Mouse (Mus musculus): ENCODE results near the gene Lcor. TPM values are rescaled to one million over a fixed set of nuclear protein-coding genes. Genes with fewer than 3 reads are reported as not detected.

Gene Lcor
- polyA plus RNA-seq, 1 experiment = not detected

DNA sequence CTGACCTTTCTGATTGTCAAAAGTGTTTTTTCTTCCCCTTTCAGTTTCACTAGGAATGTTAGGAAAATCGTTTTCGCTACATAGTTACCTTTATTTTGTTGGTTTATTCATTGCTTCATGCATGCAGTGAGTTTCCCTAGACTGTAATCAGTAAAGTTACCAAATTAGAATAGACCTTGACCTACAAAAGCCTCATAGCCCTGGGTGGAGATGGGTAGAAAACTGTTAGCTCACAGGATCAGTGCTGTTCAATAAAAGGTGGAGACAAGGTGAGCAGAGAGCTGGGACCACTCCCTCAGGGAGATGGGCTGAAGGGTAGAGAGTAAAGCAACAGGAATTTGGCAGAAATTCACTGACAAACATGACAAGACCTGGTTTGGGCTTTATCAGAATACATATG, 91.3 kb downstream of the Lcor start:
- H3K4me3 ChIP-seq (ENCODE audit: insufficient read depth, low read depth, low read length) = no peak overlapping the region
- no peaks in the 10 kb centered on the region for H3K4me1 ChIP-seq (ENCODE audit: control insufficient read depth, insufficient read depth, low read length)
- TF ChIP-seq POLR2A (IDR thresholded peaks at IDR 0.05; ENCODE audit: insufficient read depth, low read depth, low read length) (no peak), CTCF (IDR thresholded peaks at IDR 0.05; ENCODE audit: insufficient read depth, low read depth, low read length) (no peak)
- WGBS = 85% methylated on average over 2 of the region's 2 CpGs
- no peak overlapping the region for H3K27ac ChIP-seq (ENCODE audit: insufficient read depth, low read depth, low read length)

DNA sequence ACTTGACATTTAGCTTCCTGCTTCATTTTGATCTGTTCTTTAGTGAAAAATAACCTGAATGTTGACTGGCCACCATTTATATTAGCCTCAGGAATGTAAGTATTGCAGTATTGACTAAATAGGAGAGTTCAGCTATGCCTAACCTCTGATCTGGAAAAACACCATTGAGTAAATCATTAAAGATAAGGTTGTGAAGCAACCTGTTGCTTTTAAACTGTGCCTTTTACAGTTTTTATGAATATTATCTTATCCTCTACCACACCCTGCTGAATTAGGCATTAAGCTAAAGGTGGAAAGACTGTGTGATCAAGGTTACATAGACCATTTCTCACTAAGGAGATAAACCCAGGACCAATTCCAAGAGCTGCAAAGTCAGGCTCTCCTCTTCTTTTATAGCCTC, 95.1 kb downstream of the Lcor start:
- no peak overlapping the region for H3K4me3 ChIP-seq (ENCODE audit: insufficient read depth, low read depth, low read length)
- no peak overlapping the region for H3K27ac ChIP-seq (ENCODE audit: insufficient read depth, low read depth, low read length)
- TF ChIP-seq CTCF (IDR thresholded peaks at IDR 0.05; ENCODE audit: insufficient read depth, low read depth, low read length) = no peak
- H3K4me1 ChIP-seq (ENCODE audit: control insufficient read depth, insufficient read depth, low read length) = peaks cover 15% of the 10 kb centered on the region

DNA sequence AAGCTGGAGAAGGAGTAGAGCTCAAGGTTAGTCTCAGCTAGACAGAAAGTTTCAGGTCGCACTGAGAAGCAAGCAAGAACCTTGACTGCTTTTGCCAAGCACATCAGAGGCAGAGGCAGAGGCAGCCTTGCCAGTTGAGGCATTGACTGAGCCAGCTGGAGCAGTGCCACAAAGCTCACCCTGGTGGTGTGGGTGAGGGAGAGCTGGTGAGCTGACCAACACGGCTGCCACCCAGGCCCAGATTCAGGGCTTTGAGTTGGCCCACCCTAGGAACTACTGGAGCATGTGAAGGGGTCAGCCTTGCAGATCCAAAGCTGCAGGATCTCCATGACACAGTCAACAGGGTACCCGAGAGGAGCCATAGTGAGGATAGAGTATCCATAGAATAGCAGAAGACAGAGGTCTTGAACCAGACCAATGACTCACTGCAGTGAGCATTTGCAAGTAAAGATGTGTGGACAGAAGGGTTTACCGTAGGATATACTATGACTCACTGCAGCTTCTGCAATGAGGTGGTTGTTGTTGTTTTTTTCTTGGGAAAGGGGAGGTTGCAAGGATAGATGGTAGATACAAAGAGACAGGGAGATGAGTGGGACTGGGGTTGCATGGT, 97.0 kb downstream of the Lcor start:
- WGBS = 51% methylated on average over 4 of the region's 4 CpGs
- TF ChIP-seq CTCF (IDR thresholded peaks at IDR 0.05; ENCODE audit: insufficient read depth, low read depth, low read length) (no peak), POLR2A (IDR thresholded peaks at IDR 0.05; ENCODE audit: insufficient read depth, low read depth, low read length) (no peak)

DNA sequence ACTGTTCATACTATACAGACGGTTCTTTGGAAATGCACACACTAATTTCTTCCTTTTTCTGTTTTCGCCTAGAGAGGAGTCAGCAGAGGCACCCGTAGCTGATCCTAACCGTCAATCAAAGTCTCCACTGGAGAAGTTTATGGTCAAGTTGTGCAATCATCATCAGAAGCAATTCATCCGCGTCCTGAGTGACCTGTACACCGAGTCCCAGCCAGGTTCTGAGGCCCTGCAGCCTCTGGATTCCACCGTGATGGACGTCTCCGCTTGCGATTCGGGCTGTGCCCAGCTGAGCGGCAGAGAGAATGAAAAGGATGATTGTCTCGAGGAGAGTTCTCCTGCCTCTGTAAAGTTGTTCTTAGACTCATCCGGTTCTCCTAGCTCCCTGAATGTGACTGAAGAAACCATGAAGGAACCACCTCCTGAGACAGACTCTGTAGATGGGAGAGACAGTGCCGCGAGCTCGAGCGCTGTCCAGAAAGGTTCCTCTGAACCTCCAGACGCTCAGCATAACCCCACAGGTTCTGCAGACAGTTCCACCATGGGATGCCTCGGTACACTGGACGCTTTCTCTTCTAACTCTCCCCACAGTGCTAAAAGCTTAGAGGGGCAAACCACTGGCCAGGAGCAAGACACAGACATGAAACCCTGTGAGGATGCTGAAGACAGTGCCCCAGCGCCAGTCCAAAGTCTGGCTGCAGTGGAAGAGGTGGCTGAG, 99.4 kb downstream of the Lcor start, which contains the start of gene Gm340:
Gene Gm340 (plus strand): TSS at position 665 of the 715 bp plus-strand sequence.
- 77% methylated on average over 23 of the region's 23 CpGs for WGBS
- Histone ChIP-seq H3K4me3 (ENCODE audit: insufficient read depth, low read depth, low read length) (no peak within 1 kb of the TSS), H3K4me1 (ENCODE audit: control insufficient read depth, insufficient read depth, low read length) (peaks cover 15% of the 10 kb centered on the region), H3K27ac (ENCODE audit: insufficient read depth, low read depth, low read length) (0 out of 2 replicates have a peak within 1 kb of the TSS, but pooled peaks have one; percentile 17)
- TF ChIP-seq POLR2A (IDR thresholded peaks at IDR 0.05; ENCODE audit: insufficient read depth, low read depth, low read length) = no peak
- TF ChIP-seq CTCF (IDR thresholded peaks at IDR 0.05; ENCODE audit: insufficient read depth, low read depth, low read length) = no peak

More for the DNA sequence above, 97.0 kb downstream of the Lcor start:
- Histone ChIP-seq H3K27ac (ENCODE audit: insufficient read depth, low read depth, low read length) (no peak overlapping the region), H3K4me3 (ENCODE audit: insufficient read depth, low read depth, low read length) (no peak overlapping the region), H3K4me1 (ENCODE audit: control insufficient read depth, insufficient read depth, low read length) (peaks cover 15% of the 10 kb centered on the region)

DNA sequence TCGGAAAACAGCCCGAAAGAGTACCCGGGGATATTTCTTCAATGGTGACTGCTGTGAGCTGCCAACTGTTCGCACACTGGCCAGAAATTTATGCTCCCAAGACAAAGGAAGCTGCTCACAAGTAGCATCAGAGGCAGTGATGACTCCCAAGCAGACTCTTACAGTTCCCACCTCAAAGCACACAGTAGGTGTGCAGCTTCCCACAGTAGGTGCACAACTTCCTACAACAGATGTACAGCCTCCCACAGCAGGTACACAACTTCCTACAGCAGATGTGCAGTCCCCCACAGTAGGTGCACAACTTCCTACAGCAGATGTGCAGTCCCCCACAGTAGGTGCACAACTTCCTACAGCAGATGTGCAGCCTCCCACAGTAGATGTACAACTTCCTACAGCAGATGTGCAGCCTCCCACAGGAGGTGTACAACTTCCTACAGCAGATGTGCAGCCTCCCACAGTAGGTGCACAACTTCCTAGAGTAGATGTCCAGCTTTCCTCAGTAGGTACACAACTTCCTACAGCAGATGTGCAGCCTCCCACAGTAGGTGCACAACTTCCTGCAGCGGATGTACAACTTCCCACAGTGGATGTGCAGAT, 100.6 kb downstream of the Lcor start:
- no peak overlapping the region for H3K27ac ChIP-seq (ENCODE audit: insufficient read depth, low read depth, low read length)
- no peak for TF ChIP-seq POLR2A (IDR thresholded peaks at IDR 0.05; ENCODE audit: insufficient read depth, low read depth, low read length)
- TF ChIP-seq CTCF (IDR thresholded peaks at IDR 0.05; ENCODE audit: insufficient read depth, low read depth, low read length) = no peak
- WGBS = 97% methylated on average over 5 of the region's 5 CpGs

DNA sequence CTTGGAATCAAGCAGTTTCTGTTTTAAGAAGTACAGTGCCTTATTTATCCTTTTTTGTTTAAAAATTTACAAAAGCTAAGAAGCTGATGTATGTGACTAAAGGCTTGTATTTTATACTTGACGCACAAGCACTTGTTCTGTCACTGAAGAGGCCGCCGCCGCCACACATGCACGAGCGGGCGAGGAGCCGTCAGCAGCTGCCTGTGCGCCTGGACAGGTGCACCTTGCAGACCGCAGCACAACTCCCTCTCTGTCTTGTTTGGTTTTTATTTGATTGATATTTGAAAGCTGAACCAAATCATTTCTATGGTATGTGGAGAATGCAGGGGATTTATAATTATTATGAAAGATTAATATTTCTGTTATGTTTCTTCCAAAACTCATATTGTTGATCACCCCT, 104.3 kb downstream of the Lcor start:
- Histone ChIP-seq H3K4me3 (ENCODE audit: insufficient read depth, low read depth, low read length) (no peak overlapping the region), H3K4me1 (ENCODE audit: control insufficient read depth, insufficient read depth, low read length) (peaks cover 5% of the 10 kb centered on the region)
- TF ChIP-seq POLR2A (IDR thresholded peaks at IDR 0.05; ENCODE audit: insufficient read depth, low read depth, low read length) (no peak), CTCF (IDR thresholded peaks at IDR 0.05; ENCODE audit: insufficient read depth, low read depth, low read length) (no peak)

More for the DNA sequence above, 100.6 kb downstream of the Lcor start:
- Histone ChIP-seq H3K4me3 (ENCODE audit: insufficient read depth, low read depth, low read length) (no peak overlapping the region), H3K4me1 (ENCODE audit: control insufficient read depth, insufficient read depth, low read length) (peaks cover 15% of the 10 kb centered on the region)

DNA sequence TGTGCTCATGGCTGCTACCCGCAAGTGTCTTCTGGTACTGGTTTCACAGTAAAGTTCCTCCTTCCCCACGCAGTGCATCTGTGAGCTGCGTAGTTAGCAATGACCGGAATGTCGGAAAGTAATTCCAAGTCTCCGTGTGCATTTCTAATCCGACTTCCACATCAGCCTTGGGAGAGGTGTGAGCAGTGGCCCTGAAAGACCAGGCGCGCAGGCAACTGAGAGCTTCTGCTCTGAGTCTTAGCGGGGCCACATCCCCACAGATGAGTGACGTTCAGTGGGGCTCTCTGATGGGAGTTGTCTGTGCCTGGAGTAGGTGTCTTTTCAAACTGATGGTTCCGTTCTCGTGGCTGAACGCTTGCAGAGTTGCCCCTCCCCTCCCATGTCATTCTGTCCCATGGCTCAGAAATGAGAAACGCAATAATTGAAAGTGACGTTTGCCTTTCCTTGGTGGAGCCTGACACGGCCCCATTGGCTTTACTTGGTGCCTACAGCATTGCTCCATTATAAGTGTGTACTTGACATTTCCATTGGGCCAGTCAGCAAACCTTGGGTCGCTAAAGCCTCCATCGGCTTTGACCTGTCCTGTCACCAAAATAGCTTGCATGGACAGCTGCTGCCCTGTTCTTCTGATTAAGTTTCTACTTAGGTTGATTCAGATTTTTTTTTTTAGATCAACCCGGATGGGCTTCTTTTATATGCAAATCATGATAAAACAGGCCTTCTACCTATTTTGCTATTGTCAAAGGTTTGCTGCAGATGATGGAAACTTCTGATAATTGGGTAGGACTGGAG, 105.2 kb downstream of the Lcor start:
- WGBS = 96% methylated on average over 20 of the region's 20 CpGs
- no peak overlapping the region for H3K27ac ChIP-seq (ENCODE audit: insufficient read depth, low read depth, low read length)
- peaks cover 2% of the 10 kb centered on the region; the same call in 1 of the 2 replicates for H3K4me1 ChIP-seq (ENCODE audit: control insufficient read depth, insufficient read depth, low read length)
- H3K4me3 ChIP-seq (ENCODE audit: insufficient read depth, low read depth, low read length) = no peak overlapping the region
- no peak for TF ChIP-seq POLR2A (IDR thresholded peaks at IDR 0.05; ENCODE audit: insufficient read depth, low read depth, low read length)
- no peak for TF ChIP-seq CTCF (IDR thresholded peaks at IDR 0.05; ENCODE audit: insufficient read depth, low read depth, low read length)

More for the DNA sequence above, 104.3 kb downstream of the Lcor start:
- no peak overlapping the region for H3K27ac ChIP-seq (ENCODE audit: insufficient read depth, low read depth, low read length)
- 94% methylated on average over 10 of the region's 10 CpGs for WGBS

DNA sequence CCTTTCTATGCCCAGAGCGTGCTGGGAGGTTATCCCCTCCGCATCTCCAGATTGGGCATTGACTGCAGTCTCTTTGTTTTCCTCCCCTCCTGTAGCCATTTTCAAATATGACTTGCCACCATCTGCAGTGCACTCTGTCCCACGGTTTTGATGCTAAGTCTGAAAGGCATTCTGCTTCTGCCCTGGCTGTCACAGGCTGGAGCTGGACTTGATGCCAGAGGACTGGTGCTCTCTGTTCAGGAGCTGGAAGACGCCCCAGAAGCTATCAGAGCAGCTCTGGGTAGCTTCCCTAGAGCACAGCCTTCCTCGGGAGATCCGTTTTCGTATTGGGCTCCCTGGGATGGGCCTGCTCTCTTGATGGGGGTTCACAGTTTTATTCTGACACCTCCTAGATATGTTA, 106.6 kb downstream of the Lcor start:
- TF ChIP-seq CTCF (IDR thresholded peaks at IDR 0.05; ENCODE audit: insufficient read depth, low read depth, low read length) = no peak
- TF ChIP-seq POLR2A (IDR thresholded peaks at IDR 0.05; ENCODE audit: insufficient read depth, low read depth, low read length) = no peak
- peaks cover 2% of the 10 kb centered on the region; the same call in 1 of the 2 replicates for H3K4me1 ChIP-seq (ENCODE audit: control insufficient read depth, insufficient read depth, low read length)
- no peak overlapping the region for H3K27ac ChIP-seq (ENCODE audit: insufficient read depth, low read depth, low read length)
- 72% methylated on average over 7 of the region's 7 CpGs for WGBS
- H3K4me3 ChIP-seq (ENCODE audit: insufficient read depth, low read depth, low read length) = no peak overlapping the region

Measured in olfactory bulb, adult 2 months (tissue).